Mouse (Mus musculus): ENCODE results near the gene Mgat5. TPM values are rescaled to one million over a fixed set of nuclear protein-coding genes. Genes with fewer than 3 reads are reported as not detected.

Mgat5 gene
- total RNA-seq, 2 experiments from 2014 or later: 77.3 to 79.1 TPM

DNA sequence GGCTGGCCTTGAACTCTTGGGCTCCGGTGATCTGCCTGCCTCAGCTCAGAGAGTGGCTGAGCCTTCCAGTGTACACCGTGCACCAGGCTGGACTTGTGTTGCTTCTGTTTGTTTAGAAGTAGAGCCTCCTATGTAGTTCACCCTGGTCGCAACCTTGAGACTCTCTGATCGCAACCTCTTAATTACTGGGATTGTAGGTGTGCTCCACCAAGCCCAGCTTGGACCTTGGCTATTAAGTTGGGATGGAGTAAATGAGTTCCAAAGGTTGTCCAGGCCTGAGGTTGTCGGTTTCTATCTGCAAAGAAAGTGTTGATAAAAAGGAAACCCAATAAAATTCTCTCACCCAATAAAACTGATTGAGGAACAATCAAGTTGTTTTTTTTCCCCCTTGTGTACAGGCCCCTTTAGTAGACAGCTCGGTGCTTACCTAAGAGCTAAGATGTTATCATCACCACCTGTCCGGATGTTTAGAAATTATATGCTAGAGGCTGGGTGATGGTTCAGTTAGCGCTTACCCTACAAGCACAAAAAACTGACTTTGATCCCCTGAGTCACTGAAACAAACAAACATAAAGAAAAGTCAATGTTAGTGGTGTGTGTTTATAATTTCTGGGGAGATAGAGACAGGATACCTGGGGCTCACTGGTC is 9.9 kb downstream of the Mgat5 start:
- DNase-seq (ENCODE audit: low spot score in 2 of 2): no peak
- intact Hi-C loops (cut with DNase I): no loop called here

DNA sequence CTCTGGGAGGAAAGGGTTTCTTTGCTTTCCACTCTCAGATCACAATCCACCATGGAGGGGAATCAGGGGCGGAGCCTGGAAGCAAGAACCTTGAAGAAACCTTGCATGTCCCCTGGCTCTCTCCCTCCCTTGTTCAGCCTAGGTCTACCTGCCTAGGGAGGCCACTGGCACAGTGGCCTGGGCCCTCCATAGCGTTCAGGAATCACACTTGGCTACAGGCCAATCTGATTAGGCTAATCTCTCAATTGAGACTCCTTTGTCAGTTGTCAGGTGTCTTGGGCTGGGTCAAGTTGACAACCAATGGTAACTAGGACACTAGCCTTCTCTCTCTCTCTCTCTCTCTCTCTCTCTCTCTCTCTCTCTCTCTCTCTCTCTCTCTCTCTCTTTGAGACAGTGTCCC is 12.2 kb downstream of the Mgat5 start:
- no peak for DNase-seq (ENCODE audit: low spot score in 2 of 2)
- intact Hi-C loops (cut with DNase I): no loop called here

DNA sequence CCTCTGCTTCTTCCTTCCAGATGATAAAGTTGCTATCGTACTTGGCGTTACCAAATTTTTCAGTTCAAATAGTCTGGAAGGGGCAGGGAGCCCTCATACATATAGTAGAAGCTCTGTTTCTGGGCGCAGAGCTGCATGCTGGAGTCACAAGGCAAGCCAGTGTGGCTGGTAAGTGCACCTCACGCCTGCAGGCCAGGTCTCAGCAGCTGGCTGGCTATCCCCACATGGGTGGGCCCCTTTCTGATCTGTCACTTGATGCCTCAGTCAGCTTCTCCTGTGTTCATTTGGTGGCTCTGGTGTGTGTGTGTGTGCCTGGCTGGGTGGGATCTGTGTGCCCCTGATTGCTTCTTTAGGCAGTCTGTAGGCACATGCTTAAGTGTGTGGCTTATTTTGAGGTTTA is 12.8 kb downstream of the Mgat5 start:
- no peak for DNase-seq (ENCODE audit: low spot score in 2 of 2)
- intact Hi-C loops (cut with DNase I): no loop called here

DNA sequence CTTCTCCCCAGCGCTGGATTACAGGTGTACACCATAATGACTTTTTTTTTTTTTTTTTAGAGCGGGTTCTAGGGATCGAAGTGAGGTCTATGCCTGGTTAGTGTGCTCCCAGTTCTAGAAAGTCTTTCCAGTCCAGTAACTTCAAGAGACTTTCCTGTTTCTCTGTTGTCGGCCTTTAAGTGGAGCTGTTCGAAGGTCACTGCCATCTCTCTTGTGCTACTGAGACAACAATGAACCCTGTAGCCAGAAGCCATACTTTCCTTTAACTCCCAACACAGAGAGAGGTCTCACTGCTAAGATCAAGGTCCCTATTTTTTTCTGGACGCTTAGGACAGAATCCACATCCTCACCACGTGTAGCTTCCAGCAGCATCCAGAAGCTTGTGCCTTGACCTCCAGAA is 13.4 kb downstream of the Mgat5 start:
- intact Hi-C loops (cut with DNase I): no loop called here
- no peak for DNase-seq (ENCODE audit: low spot score in 2 of 2)

DNA sequence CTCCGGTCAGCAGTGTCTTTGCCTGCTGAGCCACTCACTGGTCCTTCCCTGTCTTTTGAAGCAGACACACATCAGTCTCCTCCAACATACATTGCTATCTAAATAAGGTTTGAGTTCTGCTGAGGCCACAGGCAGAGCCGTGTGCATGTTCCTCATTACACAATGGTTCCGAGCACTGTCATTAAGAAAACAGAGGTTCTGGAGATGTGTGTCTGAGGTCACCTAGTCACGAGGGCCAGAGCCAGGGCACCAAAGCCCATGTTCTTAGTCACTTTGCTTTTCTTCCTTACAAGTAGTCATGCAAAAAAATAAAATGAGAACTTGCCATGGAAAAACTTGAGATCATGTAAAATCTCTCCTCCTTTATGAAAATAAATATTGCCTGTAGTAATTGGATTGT is 14.3 kb downstream of the Mgat5 start:
- DNase-seq (ENCODE audit: low spot score in 2 of 2): no peak
- intact Hi-C loops (cut with DNase I): no loop called here

DNA sequence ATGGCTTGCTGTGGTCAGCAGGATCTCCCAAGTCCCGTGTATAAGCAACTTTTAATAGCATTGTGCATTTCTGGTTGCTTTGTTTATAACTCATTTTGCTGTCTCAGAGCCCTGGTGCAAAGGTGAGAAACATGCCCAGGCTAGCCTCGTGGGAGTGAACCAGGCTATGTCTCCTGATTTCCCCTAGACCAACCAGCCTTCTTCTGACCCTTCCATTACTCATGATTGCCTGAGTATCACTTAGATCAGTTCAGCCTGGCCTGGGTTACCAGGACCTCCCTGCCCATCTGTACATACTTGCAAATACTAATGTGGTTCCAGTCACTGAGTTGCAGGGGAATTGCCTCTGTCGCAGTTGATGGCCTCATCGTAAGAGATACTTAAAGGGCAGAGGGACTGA is 14.8 kb downstream of the Mgat5 start:
- intact Hi-C loops (cut with DNase I): no loop called here

DNA sequence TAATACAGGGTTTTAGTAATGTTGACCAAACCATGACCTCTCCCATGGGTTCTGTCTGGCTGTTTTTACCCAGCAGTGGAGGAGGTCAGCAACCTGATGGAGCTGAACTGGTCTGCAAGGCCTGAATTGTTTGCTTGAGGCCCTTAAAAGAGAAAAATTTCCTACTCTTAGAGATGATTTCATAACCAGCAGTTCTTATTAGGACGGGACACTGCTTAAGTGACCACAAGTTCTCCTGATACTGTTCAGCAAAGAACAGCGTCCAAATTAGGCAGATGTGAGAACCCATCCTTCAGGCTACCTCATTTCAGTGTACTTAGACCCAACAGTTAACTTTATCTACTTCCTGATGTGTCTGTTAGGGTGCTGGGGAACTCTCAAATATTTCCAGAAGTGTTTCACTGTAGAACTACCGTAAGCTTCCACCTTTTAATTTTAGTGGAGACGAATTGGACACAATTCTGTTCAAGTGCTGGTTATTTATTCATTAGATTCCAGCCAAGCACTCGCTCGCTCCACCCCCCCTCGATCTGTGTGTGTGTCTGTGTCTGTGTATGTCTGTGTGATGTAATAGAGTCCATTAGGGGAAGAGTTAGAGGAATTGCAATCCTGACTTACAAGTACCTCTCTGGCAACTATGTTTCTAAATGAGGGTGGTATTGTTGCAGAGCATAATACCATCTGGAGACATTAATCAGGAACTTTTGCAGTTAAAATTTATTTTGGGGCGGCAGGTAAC is 17.4 kb downstream of the Mgat5 start:
- intact Hi-C loops (cut with DNase I): no loop called here
- no peak for DNase-seq (ENCODE audit: low spot score in 2 of 2)

More for the DNA sequence above, 14.8 kb downstream of the Mgat5 start:
- DNase-seq (ENCODE audit: low spot score in 2 of 2): no peak

DNA sequence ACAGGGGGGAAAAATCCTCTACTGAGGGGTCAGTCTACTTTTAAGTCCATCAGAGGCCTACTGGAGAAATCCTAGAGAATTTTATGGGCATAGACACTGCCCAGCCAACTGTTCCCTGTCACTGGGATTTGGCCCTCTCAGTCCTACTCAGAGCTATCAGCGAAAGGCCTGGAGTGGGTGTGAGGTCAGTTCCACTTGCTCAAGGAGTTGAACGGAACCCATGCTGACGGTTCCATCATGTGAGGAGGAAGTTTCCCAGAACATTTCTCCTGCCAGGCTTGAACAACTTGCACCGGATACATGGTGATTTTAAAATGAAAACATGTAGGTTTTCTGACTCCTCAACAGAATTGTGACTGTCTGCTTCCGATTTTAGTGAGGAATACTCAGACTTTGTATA is 20.2 kb downstream of the Mgat5 start:
- intact Hi-C loops (cut with DNase I): no loop called here

DNA sequence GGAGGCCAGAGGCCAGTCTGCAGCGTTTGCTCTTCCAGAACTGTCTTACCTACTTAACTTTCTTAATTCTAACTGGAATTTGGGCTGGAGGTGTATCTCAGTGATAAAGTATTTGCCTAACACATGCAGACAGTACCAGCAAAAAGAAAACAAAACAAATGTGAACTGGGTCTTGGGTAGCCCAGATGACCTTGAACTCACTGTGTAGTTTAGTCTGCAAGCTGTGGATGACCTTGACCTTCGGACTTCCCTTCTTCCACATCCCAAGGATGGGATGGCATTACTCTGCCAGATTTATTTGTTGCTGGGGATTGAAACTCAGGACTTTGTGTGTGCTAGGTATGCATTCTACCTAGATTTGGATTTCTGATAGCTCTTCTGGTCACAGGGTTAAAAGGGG is 24.2 kb downstream of the Mgat5 start:
- intact Hi-C loops (cut with DNase I): no loop called here

More for the DNA sequence above, 20.2 kb downstream of the Mgat5 start:
- DNase-seq (ENCODE audit: low spot score in 2 of 2): no peak

DNA sequence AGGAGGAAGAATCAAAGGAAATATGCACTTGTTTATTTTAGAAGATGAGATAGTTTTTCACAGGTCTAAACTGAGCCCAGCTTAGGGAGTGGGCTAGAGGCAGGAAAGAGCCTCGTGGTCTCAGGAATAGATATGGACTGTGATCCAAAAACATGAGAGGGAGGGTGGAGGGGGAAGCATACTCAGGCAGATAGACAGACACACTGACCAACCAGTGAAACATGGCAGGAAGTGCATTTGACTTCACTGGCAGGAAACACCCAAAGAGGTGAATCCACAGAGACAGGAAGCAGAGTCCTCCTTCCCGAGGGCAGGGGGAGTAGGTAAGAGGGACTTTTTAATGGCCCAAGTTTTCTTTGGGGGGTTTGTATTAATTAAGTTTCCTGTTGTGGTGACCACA is 25.7 kb downstream of the Mgat5 start:
- DNase-seq (ENCODE audit: low spot score in 2 of 2): no peak
- intact Hi-C loops (cut with DNase I): no loop called here

More for the DNA sequence above, 24.2 kb downstream of the Mgat5 start:
- no peak for DNase-seq (ENCODE audit: low spot score in 2 of 2)

DNA sequence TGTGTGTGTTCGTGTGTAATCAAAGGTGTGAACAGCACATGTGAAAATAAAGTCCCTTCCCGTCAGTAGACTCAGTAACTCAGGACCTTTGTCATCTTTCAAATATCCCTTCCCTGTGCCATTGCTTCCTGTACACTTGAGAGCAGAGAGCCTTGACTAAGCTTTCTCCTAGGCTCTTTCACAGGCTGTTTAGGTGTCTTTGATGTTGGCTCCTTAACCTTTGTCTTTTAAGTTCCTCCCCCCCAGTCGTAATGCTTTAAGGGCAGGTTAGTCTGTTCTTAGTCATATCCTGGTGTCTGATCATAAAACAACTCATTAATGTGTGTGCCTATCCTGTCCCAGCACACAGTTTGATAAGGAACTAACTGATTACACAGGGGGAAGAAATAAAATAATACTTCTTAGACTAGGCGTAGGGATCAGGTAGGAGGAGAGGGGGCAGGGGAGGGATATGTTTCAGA is 28.4 kb downstream of the Mgat5 start:
- intact Hi-C loops (cut with DNase I): no loop called here
- no peak for DNase-seq (ENCODE audit: low spot score in 2 of 2)

DNA sequence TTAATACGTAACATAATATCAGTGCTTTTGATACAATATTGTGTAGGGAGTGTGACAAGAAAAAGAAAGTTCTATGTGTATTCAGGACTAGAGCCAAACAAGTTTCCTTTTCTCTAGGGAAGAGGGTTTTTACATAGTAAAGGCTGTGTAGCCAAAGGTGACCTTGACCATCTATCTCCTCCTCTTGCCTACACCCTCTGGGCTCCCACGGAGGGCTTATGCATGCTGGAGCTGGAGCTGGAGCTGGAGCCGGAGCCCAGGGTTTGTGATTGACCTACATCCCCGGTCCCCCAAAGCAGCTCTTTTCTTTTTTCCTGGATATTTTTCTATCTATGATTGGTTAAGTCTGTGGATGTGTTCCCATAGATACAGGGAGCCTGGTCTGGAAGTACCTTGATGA is 30.3 kb downstream of the Mgat5 start:
- no peak for DNase-seq (ENCODE audit: low spot score in 2 of 2)
- intact Hi-C loops (cut with DNase I): no loop called here

DNA sequence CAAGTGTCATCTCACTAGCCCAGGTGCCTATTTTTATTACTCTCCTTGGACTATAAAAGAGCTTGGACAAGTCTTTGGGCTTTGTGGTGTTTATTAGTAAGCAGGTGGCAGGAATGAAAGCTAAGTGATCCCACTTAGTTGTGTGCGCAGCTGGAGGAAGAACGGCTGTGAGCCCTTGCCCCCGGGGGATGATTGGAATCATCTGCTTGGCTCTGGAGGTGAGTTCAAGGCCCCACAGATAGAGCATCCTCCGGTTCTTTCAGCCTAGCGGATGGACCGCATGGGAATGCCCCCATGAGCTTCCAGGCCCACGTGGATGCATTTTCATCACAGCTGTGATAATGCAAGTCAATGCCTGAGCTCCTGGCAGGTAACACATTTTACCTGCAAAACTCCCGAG is 31.6 kb downstream of the Mgat5 start:
- no peak for DNase-seq (ENCODE audit: low spot score in 2 of 2)
- intact Hi-C loops (cut with DNase I): no loop called here

DNA sequence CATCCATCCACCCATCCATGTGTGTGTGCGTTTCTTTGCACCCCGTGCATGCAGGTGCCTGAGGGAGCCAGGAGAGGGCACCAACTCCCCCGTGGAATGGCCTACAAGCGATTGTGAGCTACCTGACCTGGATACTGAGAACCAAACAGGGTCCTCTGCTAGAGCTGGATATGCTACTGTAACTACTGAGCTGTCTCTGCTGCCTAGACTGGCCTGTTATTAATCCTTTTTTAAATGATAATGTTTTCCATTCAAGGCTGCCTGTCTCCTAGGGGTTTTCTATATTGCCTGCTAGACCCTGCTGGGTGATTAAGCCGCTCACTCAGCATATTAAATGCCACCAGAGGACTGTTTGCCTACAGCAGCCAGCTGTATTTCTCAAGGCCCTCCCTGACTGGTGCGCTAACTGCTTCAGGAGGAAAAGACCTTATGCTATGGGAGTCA is 34.1 kb downstream of the Mgat5 start:
- DNase-seq (ENCODE audit: low spot score in 2 of 2): no peak
- intact Hi-C loops (cut with DNase I): no loop called here

DNA sequence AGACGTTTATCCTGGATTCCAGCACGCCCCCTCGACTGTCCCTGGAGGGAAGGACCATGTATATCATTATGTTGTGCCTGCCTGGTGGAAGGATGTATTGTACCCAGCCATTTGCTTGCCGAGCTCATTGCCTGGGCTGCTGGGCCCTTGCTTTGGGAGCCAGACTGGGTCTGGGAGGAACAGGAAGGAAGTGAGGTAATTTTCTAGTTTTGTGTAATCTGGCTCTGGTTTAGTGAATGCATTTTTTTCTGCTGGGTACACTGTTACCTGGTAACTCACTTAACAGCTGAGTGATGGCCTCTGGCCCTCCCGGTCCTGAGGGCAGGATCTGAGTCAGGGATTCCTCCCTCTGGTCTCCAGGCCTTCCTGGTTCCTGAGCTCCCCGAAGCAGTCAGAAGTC is 35.1 kb downstream of the Mgat5 start:
- DNase-seq (ENCODE audit: low spot score in 2 of 2): no peak
- intact Hi-C loops (cut with DNase I): no loop called here

DNA sequence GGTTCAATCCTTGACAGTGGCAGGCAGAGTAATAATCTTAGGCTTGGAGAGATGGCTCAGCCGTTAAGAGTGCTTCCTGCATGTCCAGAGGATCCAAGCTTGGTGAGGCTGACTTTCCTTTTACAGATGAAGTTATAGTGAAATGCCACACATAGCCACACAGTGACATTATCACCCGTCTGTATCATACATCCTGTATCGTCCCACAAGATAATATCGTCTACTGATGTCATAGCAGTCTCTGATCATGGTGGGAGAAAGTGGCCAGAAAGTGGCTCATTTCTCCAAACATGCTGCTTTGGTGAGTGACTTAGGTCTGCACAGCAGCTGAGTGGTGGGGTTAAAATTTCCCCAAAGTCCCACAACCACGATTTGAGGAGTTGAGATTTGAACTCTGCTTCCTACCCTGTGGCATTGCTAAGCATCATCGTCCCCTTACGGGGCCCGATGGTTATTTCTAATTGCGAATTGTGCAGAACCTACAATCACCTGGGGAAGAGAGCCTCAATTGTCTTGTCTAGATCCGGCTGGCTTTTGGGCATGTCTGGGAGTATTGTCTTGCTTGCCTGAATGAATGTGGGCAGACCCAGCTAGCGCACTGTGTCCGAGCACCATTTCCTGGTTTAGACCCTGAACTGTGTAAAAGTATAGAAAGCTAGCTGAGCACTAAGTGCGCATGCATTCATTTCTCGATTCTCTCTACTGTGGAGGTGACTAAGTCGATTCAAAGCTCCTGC is 37.5 kb downstream of the Mgat5 start:
- DNase-seq (ENCODE audit: low spot score in 2 of 2): no peak
- intact Hi-C loops (cut with DNase I): no loop called here

DNA sequence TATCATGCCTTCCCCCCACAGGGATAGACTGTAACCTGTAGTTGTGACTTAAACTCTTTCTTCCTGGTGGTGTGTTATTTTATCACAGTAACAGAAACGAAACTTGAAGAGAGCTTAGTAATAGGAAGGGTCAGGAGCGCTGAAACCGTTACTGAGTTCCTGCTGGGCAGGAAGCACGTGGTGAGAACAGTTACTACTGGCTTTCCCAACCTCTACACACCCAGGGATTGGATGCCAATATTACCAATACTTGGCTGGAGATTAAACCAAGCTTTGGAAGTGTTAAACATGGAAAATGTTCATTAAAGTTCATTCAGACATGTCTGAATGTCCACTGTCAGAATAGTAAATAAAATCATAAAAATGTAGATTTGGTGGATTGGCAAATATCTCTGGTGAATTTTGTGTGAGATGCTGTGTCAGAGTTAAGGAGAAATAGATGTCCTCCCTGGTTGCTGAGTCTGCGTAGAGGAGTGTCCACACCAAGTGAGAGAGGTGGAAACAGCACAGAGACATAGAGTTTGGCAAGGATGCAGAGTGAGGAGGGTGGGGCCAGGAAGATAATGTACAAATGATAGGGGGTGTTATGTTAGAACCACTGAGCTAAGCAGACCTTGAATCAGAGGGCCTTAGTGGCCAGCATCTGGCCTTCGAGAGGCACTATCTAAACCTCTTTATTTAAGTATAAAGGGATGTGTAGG is 38.2 kb downstream of the Mgat5 start:
- intact Hi-C loops (cut with DNase I): no loop called here
- DNase-seq (ENCODE audit: low spot score in 2 of 2): no peak

DNA sequence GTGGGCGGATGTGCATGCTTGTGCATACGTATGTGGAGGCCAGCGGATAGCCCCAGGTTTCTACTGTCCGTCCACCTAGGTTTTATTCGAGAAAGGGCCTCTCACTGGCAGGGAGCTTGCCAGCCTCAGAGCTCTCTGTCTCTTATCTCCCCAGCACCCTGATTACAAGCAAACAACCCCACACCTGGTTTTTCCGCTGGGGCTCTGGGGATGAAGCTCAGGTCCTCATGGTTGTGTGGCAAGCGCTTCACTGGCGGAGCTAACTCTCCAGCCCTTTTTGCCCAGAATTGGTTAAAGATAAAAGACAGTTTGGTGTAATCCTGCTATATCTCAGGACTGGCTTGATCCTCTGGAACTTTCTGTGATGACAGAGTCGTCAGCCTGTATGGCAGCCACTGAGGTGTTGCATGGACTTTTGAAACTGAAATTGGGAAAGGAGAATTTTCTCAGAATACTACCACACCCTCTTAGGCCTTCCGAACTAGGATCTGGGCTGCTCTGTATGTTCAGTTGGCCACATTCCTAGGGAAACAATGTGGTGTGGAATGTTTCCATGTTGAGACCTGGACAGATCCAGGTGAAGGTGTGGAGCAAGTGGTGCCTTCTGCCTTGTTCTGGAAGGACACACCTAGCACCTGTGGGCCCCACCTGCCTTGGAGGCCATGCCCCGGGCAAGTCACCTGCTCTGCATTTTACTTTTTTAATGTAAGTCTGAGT is 39.4 kb downstream of the Mgat5 start:
- intact Hi-C loops (cut with DNase I): no loop called here
- DNase-seq (ENCODE audit: low spot score in 2 of 2): no peak

DNA sequence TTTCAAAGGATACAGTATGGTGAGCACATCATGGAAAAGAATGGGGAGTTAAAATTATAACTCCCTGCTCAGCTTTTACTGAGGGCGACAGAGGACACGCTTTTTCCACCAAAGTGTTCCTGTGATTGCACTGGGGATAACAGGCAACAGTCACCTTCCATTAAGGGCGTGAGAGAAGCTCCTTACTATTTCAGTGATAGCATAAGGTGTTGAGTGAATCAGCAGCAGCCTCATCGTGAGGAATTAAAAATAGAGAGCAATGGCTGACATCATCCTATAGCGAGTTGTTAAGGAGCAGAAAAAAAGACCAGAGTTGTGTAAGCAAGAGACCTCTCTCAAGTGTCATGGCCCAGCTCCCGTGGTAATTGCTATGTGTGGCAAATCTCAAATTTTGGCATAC is 41.3 kb downstream of the Mgat5 start:
- DNase-seq (ENCODE audit: low spot score in 2 of 2): peak; percentile 39 to 46

DNA sequence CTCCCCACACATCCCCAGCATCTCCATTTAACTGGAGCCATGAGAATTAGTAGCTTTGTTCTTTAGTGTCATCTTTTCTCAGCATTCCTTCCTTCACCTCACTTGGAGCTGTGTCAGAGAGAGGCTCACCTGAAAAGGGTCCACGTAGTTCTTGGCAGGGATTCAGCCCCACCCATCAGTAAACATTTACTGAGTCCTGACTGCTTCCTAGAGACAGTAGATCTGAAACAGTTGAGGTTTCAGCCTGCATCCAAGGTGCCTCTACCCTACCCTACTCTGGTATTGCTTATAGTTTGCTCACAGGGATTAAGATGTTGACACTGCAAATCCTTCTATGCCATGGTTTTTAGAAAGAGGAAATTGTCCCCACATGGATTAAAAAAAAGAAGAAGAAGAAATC is 43.6 kb downstream of the Mgat5 start:
- intact Hi-C loops (cut with DNase I): no loop called here
- no peak for DNase-seq (ENCODE audit: low spot score in 2 of 2)

More for the DNA sequence above, 41.3 kb downstream of the Mgat5 start:
- intact Hi-C loops (cut with DNase I): no loop called here

Data from left cerebral cortex, postnatal 36 days (tissue).